Mouse (Mus musculus): Measurements from ENCODE around the gene Mmp9. TPM values are rescaled to one million over a fixed set of nuclear protein-coding genes. Genes with fewer than 3 reads are reported as not detected.
A peak's percentile ranks its signal among the peaks of the same experiment; 100 is the strongest.

Gene Mmp9
- total RNA-seq, 4 experiments from 2014 or later: 1.5 to 2.2 (median 2.0) TPM

DNA sequence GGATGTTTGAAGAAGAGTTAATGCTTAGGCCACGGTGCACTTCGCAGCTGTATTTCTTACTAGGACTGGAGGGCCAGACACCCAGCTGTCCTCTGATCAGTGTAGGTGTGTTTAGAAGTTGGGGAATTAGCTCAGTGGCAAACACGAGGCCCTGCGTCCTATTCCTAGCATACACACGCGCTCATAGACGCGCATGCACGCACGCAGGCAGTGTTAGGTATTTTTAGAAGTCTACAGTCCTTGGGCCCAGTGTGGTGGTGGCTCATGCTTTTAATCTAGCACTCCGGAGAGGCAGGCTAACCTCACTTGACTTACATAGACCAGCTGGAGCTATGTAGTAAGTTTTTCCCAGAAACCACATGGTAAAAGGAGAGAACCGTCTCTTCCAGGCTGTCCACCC, 28.4 kb upstream of the Mmp9 start:
- peak; percentile 57 to 76 for DNase-seq (ENCODE audit: low spot score in 2 of 2)

DNA sequence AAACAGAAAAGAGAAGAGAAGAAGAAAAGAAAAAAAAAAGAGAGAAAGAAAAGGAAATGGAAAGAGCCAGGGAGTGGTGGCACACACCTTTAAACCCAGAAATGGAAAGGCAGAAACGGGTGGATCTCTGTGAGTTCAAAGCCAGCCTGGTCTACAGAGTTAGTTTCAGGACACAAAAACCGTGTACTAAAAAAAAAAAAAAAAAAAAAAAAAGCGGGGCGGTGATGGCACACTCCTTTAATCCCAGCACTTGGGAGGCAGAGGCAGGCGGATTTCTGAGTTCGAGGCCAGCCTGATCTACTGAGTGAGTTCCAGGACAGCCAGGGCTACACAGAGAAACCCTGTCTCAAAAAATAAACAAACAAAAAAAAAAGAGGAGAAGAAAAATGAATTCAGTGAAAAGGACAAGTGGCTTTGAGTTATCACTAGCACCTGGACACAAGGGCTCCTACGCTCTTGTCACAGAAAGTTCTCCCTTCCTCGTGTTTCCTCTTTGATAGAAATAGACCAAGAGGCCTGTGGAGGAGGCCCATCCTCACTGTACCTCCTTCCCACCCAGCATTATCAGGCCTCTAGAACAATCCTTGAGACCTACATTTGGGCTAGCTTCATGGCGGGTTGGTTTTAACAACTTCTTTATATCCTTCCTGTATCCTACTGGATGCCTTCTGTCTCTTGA, 27.7 kb upstream of the Mmp9 start:
- no peak for DNase-seq (ENCODE audit: low spot score in 2 of 2)

DNA sequence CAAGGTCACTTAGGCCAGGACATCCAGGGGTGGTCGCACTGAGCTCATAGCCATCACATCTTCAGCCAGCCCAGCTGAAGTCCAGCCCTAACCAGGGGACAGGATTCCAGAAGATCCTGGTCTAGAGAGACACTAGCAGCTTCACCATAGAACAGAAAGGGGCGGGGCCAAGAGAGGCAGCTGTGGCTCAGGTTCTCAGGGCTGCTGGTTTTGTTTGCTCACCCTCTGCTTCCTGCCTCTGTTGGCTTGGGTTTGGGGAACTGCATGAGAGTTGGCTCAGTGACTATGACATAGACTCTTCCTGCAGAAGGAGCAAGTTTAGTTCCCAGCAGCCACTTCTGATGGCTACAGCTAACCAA, 27.2 kb upstream of the Mmp9 start:
- no peak for DNase-seq (ENCODE audit: low spot score in 2 of 2)

DNA sequence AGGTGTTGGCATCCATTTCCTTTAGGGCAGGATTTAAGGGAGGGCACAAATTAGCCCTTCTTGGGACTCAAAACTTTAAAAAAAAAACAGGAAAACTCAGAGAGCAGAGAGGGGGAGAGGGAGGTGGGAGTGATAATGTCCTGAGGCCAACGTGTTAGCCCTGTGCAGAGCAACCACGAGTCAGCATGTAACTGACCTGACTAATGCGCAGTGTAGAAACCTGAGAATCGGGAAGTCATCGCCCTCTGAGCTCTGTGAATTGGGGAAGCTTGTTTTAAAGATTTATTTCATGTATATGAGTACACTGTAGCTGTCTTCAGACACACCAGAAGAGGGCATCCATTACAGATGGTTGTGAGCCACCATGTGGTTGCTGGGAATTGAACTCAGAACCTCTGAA, 23.8 kb upstream of the Mmp9 start:
- DNase-seq (ENCODE audit: low spot score in 2 of 2): no peak

DNA sequence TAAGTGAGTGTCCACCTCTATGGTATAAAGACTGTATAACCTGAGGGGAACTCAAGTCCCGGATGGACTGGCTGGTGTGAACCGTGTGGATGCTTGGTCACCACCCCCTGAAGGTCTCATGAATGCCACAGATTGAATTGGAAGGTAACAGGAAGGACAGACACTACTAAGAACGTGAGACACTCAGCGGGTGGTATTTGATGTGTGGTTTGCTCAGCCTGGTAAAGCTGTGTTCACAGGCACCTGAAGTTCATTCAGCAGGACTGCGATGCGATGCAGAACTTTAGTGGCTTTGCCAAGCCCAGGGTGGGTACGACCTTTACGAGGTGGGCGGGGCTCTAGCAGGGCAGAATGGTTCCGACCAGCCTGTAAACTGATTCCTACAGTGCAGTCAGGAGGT, 23.2 kb upstream of the Mmp9 start:
- DNase-seq (ENCODE audit: low spot score in 2 of 2): no peak

DNA sequence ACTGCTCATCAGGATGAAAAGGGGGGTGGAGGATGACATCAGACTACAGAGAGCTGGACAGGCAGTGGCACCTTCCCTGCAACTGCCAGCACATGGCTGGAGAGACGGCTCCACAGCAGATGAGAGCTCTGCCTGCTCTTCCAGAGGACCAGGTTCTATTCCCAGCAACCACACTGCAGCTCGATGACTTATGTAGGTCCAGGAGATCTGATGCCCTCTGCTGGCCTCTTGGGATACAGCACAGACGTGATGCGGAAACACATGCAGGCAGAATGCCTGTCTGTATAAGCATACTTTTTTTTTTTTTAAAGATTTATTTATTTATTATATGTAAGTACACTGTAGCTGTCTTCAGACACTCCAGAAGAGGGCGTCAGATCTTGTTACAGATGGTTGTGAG, 22.3 kb upstream of the Mmp9 start:
- DNase-seq (ENCODE audit: low spot score in 2 of 2): no peak

DNA sequence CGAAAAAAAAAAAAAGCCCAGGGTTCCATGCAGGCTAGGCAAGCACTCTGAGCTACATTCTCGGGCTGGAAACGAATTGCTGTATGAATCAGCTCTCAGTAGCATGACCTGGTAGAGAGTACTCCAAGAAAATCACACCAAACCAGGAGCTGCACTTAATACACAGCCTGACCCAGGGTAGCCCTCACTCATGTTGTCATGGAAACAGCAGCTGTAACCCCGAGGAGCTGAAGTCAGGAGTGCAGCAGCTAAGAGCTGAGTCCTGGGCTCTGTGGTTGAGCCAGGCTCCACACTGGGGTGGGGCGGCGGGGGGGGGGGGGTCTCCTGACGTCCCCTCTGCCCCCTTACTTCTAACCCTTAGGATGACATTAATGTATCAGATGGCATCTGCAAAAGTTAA, 18.6 kb upstream of the Mmp9 start:
- DNase-seq (ENCODE audit: low spot score in 2 of 2): no peak

DNA sequence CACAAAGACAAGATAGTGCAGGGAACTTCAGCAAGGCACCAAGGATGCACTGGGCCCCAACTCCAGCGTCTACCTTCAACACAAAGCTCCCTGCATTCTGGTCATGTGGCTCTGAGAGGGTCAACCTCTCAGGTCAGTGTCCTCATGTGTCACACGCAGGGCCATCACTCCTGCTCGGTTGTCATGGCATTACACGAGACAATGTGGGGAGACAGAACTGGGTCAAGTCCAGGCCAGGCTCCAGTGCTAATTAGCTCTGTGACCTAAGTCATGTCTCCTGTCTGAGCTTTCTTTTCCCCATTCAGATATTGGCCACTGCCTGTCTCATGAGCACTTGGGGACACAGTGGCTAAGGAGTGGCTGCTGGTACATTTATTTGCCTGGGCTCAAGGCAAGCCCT, 17.3 kb upstream of the Mmp9 start:
- no peak for DNase-seq (ENCODE audit: low spot score in 2 of 2)

DNA sequence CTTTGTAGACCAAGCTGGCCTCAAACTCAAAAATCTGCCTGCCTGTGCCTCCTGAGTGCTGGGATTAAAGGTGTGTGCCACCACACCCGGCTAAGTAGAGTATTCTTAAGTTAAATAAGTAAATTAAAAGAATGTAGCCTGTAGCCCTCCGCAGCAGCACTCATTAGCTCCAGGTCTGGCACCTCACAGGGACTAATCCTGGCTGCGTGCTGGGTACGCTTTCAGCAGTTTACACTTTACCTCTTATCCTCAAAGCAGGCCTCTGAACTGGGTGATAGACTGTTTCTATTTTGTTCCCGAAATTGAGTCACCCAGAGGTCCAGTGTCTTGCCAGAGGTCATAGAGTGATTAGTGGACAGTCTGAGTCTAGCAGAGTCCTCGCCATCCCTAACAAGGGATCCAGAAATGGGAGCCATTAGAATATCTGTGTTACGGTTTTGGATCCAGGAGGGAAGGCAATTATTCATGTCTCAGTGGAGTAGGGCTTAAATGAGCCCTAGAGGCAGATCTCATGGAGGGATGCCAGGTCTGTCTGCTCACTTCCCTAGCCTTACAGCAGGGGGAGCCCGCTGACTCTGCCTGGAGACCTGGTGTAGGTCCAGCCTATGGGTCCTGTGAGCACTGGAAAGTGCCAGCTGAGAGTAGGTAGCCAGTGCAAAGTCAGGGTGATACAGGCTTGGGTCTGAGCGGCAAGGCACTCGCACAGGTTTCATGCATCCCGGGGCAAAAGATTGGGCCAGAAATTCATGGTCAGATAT, 16.3 kb upstream of the Mmp9 start:
- DNase-seq (ENCODE audit: low spot score in 2 of 2): peak; percentile 84 to 94

DNA sequence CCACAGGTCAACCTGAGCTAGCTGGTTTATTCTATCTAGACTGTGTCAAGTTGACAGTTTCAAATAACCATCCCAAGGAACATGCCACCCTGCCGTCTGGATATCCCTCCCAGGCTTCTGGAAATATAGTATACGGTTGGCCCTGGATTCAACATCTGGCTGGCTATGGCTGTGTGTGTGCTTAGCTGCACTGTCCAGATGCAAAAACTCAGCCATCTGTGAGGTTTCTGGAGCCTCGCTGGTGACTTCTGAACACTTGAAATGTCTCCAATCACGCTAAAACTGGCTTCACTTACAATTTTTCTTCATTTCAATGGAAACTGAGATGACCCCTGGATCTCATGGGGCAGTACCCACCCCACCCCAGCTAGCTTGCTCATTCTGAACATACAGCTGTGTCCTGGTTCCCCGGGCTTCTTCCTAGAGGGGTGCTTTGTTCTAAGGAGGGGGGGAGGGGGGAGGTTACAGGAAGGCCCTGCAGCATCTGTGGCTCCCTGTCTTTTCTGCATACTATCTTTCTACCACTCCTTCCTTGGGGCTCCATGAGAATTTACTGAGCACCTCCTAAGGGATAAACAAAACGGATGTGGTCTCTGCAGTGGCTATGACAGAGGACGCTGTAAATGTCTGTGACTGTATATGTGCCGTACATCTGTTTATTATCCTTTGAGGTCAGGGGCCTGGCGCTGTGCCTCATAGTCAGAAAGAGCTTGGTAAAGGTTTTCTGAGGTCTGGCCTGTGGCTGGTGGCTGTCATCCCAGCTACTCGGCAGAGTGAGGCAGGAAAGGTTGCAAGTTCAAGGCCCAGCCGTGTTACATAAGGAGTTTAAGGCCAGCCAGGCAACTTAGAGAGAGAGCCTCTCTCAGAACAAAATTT, 9.6 kb upstream of the Mmp9 start:
- no peak for DNase-seq (ENCODE audit: low spot score in 2 of 2)

DNA sequence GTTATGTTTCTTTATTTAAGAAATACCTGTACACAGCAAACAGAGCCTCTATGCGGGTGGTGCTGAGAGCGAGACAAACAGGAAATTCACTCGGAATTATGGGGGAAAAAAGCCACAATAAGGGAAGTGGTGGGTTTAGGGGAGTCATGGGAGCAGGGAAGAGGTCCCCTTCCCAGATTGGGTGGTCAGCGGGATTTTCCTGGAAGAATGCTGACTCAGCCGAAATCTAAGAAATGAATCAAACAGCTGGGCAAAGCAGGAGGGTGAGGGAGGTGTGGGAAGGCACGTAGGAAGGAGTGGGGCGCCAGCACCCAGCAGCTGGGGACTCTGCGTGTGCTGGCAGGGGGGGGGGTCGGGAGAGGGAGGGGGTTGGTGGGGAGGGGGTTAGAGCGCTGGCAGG, 7.0 kb upstream of the Mmp9 start:
- DNase-seq (ENCODE audit: low spot score in 2 of 2): no peak

DNA sequence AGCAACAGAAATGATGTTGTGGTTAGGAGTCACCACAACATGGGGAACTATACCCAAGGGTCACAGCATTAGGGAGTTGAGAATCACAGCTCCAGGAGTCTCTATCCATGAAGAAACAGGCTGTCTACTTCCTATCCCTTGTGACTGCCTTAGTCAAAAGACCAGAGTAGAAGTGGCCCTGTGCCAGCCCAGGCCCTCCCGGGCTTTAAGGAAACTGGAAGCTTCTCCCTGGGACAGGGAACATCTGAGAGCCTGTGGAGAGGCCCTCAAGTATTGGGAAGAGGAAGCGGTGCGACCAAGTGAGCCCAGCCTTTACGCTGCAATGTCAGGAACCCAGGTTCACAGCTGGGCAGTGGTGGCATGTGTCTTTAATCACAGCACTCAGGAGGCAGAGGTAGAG, 4.6 kb upstream of the Mmp9 start:
- DNase-seq (ENCODE audit: low spot score in 2 of 2): no peak

DNA sequence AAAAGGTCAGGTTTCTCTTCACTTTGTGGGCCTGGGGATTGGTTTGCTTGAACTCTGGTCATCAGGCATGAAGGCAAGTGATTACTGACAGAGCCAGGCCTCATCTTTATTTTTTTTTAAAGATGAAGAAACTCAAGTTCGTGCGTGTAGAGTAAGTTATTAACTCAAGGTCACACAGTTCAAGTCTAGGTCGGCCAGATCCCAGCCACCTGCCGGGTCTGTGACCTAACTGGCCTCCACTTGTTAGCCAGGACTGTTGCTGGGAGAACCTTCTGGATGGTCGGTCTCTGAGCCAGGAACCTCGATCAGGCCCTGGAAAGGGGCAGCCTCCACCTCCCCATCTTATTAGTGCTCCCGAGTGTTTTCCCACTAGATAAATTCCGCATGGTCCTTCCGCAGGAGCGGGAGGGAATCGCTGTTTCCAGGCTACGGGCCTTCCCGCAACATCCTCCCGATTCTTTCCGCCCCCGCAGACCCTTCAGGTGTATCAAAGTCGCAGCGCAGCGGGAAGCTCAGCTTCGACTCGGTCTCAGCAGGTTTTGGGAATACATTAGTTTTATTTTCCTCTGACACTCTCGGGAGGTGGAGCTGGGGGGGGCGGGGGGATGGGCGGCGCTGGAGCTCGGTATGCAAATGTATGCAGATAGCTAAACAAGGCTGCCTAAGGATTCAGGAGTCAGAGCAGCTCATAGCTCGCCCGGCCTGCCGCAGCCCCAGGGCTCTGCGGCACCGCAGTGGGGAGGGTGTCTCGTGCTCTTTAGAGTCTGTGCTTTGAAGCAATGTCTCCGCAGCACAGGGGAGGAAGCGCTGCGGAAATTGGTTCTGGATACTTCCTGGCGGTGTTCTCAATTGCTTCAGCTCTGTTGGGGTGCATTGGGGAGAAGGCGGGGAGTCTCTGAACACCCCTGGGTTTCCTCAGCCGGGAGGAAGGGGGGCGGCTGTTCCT, 2.2 kb upstream of the Mmp9 start:
- DNase-seq (ENCODE audit: low spot score in 2 of 2): peak; percentile 46 to 60

DNA sequence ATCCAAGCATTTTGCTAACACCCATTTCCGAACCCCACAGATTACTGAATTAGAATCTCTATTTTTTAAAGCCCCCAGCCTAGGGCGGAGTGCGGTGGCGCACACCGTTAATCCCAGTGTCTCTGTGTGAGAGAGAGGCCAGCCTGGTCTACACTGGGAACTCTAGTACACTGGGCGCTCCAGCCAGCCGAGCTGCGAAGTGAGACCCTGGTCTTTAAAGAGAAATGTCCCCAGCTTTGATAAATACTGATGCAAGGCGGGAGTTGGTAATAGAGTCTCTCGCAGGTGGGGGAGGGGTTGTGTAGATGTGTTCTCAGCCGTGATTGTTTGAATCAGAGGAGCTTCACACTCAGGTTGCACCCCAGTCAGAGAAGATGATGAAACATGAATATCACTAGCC, 1.5 kb upstream of the Mmp9 start:
- peak in 1 of 2 experiments; percentile 17 for DNase-seq (ENCODE audit: low spot score in 2 of 2)

DNA sequence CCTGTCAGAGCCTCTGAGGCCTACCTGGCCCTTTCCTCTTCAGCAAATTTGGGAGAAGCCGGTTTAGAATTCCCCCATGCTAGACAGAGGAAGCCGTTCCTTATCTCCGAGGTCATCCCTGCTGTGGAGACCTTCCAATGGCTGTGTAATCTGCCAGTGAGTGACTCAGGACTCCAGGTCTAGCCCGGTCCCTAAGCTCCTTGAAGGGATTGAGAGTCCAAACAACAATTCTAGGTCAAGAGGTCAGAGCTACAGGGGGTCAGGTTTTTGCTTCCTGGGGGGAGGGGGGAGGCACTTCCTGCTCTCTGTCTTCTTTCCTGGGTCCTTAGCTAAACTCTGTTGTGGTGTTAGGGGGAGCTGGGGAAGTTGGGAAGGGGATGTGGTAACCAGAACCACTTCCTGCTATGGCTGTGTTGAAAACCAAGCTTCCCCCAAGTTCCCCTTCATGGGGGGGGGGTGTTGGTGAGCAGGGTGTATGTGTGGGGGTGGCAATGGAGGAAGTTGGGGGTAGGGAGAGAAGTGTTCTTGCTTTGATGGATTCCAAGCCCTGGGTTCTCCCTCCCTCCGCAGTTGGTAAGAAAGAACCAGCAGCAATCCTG, 2.2 kb downstream of the Mmp9 start:
- DNase-seq (ENCODE audit: low spot score in 2 of 2): no peak

DNA sequence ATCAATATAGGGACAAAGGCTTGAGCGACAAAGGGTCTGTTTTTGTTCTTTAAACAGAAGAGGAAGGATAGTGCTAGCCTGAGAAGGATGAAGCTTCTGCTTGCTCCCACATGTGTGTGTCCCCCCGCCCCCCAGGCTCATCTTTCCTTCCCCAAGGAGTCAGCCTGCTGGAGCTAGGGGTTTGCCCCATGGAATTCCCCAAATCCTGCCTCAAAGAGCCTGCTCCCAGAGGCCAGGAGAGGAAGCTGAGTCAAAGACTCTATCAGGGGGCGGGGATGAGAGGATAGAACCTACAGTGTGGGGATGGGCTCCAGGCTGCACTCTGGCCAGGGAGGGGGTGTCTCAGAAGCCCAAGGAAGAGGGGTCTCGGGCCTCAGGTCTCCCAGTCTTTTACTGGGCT, 6.9 kb downstream of the Mmp9 start:
- no peak for DNase-seq (ENCODE audit: low spot score in 2 of 2)

DNA sequence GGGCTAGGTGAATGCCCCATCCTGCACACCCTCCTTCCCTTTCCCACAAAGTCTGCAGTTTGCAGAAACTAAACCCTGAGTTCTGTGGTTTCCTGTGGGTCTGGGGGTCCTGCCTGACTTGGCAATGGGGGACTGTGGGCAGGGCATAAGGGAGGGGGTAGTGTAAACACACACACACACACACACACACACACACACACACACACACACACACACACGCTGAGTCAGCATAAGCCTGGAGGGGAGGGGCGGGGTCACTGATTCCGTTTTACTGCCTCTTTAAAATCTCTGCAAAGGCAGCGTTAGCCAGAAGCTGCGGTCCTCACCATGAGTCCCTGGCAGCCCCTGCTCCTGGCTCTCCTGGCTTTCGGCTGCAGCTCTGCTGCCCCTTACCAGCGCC, 7.3 kb downstream of the Mmp9 start:
- no peak for DNase-seq (ENCODE audit: low spot score in 2 of 2)

DNA sequence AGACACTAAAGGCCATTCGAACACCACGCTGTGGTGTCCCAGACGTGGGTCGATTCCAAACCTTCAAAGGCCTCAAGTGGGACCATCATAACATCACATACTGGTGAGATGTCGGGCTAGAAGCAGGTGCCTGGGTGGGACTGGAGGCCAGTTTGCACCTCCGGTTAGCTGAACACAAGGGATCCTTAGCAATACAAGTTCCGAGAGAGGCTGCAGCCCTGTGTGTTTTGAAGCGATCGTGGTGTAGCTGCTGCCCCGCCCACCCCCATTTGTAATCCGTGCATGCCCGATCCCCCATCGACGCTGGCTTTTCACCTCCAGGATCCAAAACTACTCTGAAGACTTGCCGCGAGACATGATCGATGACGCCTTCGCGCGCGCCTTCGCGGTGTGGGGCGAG, 8.4 kb downstream of the Mmp9 start:
- no peak for DNase-seq (ENCODE audit: low spot score in 2 of 2)

DNA sequence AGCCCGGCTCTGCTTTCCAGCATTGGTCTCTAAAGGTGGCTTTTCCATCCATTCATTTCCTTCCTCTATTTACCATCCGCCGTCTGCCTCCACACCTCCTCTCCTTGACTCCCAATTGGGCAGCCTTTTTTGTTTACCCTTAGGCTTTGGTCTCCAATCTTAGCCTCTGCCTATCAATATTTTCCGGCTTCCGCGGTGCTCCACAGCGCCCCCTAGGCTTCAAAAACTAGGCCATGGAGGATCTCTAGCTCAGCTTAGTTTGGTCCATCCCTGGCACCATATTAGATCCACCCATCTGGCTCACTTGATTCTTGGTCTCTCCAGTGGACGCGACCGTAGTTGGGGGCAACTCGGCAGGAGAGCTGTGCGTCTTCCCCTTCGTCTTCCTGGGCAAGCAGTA, 9.9 kb downstream of the Mmp9 start:
- no peak for DNase-seq (ENCODE audit: low spot score in 2 of 2)

DNA sequence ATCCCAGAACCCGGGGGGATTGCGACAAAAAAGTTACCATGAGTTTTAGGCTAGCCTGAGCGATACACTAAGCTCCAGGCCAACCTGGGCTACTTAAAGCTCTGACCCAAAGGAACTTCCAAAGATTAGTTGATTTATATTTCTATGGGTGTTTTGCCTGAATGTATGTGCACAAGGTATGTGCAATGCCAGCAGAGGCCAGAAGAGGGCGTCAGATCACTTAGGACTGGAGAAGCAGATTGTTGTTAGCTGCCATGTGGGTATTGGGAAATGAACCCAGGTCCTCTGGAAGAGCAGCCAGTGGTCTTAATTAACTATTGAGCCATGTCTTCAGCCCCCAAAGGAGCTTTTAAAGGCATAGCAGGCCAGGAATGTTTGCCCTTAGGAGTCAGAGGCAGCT, 11.2 kb downstream of the Mmp9 start:
- DNase-seq (ENCODE audit: low spot score in 2 of 2): no peak

DNA sequence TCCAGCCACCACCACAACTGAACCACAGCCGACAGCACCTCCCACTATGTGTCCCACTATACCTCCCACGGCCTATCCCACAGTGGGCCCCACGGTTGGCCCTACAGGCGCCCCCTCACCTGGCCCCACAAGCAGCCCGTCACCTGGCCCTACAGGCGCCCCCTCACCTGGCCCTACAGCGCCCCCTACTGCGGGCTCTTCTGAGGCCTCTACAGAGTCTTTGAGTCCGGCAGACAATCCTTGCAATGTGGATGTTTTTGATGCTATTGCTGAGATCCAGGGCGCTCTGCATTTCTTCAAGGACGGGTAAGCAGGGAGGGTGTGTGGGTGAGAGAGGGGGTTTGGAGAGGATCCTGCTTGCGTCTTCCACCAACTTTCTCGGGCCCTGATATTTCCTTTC, 11.9 kb downstream of the Mmp9 start:
- no peak for DNase-seq (ENCODE audit: low spot score in 2 of 2)

All from layer of hippocampus, adult 8-10 months (tissue).